Mouse (Mus musculus): ENCODE data around the gene Atf5. TPM values are rescaled to one million over a fixed set of nuclear protein-coding genes. Genes with fewer than 3 reads are reported as not detected.

The Atf5 gene
- 85.4 and 120 TPM in 2 replicates for polyA plus RNA-seq (2012; rRNA removed)

GRCm38 (mm10) chr7:44816470-44817021 lies at the start of gene Atf5:
Gene Atf5 (minus strand): TSS chr7:44816658.

GRCm38 (mm10) chr7:44857042-44857552 lies 40.6 kb upstream of the Atf5 start, which contains the start of gene Pnkp:
Gene Pnkp (plus strand): TSS chr7:44857139.

GRCm38 (mm10) chr7:44848561-44849415 lies 32.3 kb upstream of the Atf5 start, which contains the start of the genes Akt1s1 and Tbc1d17:
Gene Akt1s1 (plus strand): TSS chr7:44848991.
Gene Tbc1d17 (minus strand): TSS chr7:44849079.

GRCm38 (mm10) chr7:44815721-44816469 lies 563 bp downstream of the Atf5 start, which contains the start of the genes Nup62 and Il4i1:
Gene Nup62 (plus strand): TSS chr7:44816088.
Gene Il4i1 (plus strand): TSS chr7:44816387.

Other genes with a start within 250 kb of the Atf5 start
- gene Napsa, start 244.3 kb downstream of the Atf5 start, polyA plus RNA-seq (2012; rRNA removed): 7.8 and 8.1 TPM in 2 replicates
- gene Kcnc3, start 226.0 kb downstream of the Atf5 start, polyA plus RNA-seq (2012; rRNA removed): 2.7 and 2.8 TPM in 2 replicates
- gene Myh14, start 145.8 kb downstream of the Atf5 start, polyA plus RNA-seq (2012; rRNA removed): 365 and 409 TPM in 2 replicates
- gene Izumo2, start 107.9 kb downstream of the Atf5 start, polyA plus RNA-seq (2012; rRNA removed): not detected in 2 replicates
- gene Vrk3, start 68.2 kb downstream of the Atf5 start, polyA plus RNA-seq (2012; rRNA removed): 44.8 and 45.6 TPM in 2 replicates
- 0.19 and 0.26 TPM in 2 replicates for gene Zfp473, start 65.6 kb downstream of the Atf5 start, polyA plus RNA-seq (2012; rRNA removed)
- 61.5 and 65.7 TPM in 2 replicates for gene Nup62, start 570 bp downstream of the Atf5 start, polyA plus RNA-seq (2012; rRNA removed)
- gene Il4i1, start 271 bp downstream of the Atf5 start, polyA plus RNA-seq (2012; rRNA removed): 7.8 and 10.3 TPM in 2 replicates
- 188 and 210 TPM in 2 replicates for gene Akt1s1, start 32.3 kb upstream of the Atf5 start, polyA plus RNA-seq (2012; rRNA removed)
- 71.5 and 99.3 TPM in 2 replicates for gene Tbc1d17, start 32.4 kb upstream of the Atf5 start, polyA plus RNA-seq (2012; rRNA removed)
- 53.4 and 64.9 TPM in 2 replicates for gene Pnkp, start 40.5 kb upstream of the Atf5 start, polyA plus RNA-seq (2012; rRNA removed)
- gene Ptov1, start 53.1 kb upstream of the Atf5 start, polyA plus RNA-seq (2012; rRNA removed): 241 and 272 TPM in 2 replicates
- gene Med25, start 76.1 kb upstream of the Atf5 start, polyA plus RNA-seq (2012; rRNA removed): 304 and 344 TPM in 2 replicates
- 59.1 and 65.3 TPM in 2 replicates for gene Fuz, start 79.4 kb upstream of the Atf5 start, polyA plus RNA-seq (2012; rRNA removed)
- gene Ap2a1, start 112.8 kb upstream of the Atf5 start, polyA plus RNA-seq (2012; rRNA removed): 94.2 and 104 TPM in 2 replicates
- not detected in 2 replicates for gene Tsks, start 126.5 kb upstream of the Atf5 start, polyA plus RNA-seq (2012; rRNA removed)
- 14.6 and 20.4 TPM in 2 replicates for gene Cpt1c, start 158.2 kb upstream of the Atf5 start, polyA plus RNA-seq (2012; rRNA removed)
- gene Prmt1, start 169.9 kb upstream of the Atf5 start, polyA plus RNA-seq (2012; rRNA removed): 75.9 and 81.7 TPM in 2 replicates
- gene Irf3, start 181.0 kb upstream of the Atf5 start, polyA plus RNA-seq (2012; rRNA removed): 114 and 134 TPM in 2 replicates
- gene Bcl2l12, start 182.1 kb upstream of the Atf5 start, polyA plus RNA-seq (2012; rRNA removed): 32.2 and 35.0 TPM in 2 replicates
- gene Scaf1, start 199.7 kb upstream of the Atf5 start, polyA plus RNA-seq (2012; rRNA removed): 82.6 and 102 TPM in 2 replicates
- 123 and 160 TPM in 2 replicates for gene Rras, start 201.3 kb upstream of the Atf5 start, polyA plus RNA-seq (2012; rRNA removed)
- gene Prr12, start 236.2 kb upstream of the Atf5 start, polyA plus RNA-seq (2012; rRNA removed): 7.7 and 10.0 TPM in 2 replicates
- 98.1 and 100 TPM in 2 replicates for gene Nosip, start 245.8 kb upstream of the Atf5 start, polyA plus RNA-seq (2012; rRNA removed)
- 140 and 174 TPM in 2 replicates for gene Prrg2, start 246.0 kb upstream of the Atf5 start, polyA plus RNA-seq (2012; rRNA removed)

All from colon, adult 2 months (tissue).